Mouse (Mus musculus): ENCODE results near the gene Nav2. TPM values are rescaled to one million over a fixed set of nuclear protein-coding genes. Genes with fewer than 3 reads are reported as not detected.
A peak's percentile ranks its signal among the peaks of the same experiment; 100 is the strongest.

Gene Nav2
- polyA plus RNA-seq, 1 experiment from 2014 or later, result 22.4 TPM

DNA sequence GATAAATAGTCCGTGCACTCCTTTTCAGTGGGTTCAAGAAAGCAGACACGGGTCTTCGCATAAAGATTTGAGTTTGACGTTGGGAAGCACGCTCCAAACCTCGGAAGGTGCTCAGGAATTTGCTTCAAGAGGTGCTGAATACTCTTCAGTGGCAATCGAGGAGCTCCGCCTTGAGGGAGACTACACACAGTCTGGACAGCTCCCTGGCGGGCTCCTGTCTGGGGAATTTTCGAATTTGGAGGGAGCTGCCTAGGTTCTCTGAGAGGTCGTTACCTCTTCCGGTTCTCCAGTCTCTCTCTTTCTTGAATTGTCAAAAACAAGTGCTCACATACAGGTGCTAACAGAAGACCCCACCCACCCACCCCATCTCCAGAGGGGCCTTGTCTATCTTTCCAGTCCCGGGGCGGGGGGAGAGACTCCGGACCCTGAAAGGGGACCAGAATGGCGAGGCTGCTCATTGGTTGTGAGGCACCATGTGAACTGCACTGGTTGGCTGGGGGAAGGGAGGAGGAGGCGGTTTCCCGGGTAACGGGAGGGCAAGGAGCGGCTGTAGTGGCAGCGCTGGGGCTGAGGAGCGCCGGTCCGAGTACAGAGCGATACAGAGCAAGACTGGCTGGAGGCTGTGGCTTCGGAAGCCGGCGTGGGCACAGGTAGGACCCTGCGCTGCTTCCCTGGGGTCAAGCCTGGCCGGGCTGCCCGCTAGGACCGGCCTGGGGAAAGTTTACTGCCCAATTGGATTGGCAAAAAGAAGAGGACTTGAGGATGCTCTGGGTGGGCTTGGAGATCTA lies 50.2 kb downstream of the Nav2 start:
- peak overlapping the region; percentile 10; the same call in 1 of the 2 replicates for H3K4me3 ChIP-seq (ENCODE audit: low read depth, low read length)
- H3K27ac ChIP-seq (ENCODE audit: low read length), result no peak overlapping the region
- no peaks in the 10 kb centered on the region for H3K9me3 ChIP-seq (ENCODE audit: low read length)
- H3K9ac ChIP-seq (replicated peaks; ENCODE audit: low read depth), result no peak overlapping the region
- 2% methylated on average over 32 of the region's 32 CpGs for WGBS
- H3K4me1 ChIP-seq (ENCODE audit: insufficient read depth, low read depth, low read length), result no peaks in the 10 kb centered on the region
- TF ChIP-seq CTCF (IDR thresholded peaks at IDR 0.05) (no peak), EP300 (IDR thresholded peaks at IDR 0.05) (no peak)
- H3K27me3 ChIP-seq (replicated peaks; ENCODE audit: insufficient read depth, low read length), result peaks cover 32% of the 10 kb centered on the region; the same call in 1 of the 2 replicates
- ATAC-seq, result peak; percentile 96
- H3K4me2 ChIP-seq (replicated peaks; ENCODE audit: low read depth, low read length), result peak overlapping the region; percentile 42
- DNase-seq (ENCODE audit: low spot score), result peak; percentile 59
- H3K36me3 ChIP-seq (ENCODE audit: insufficient read depth, low read length), result no peaks in the 10 kb centered on the region

DNA sequence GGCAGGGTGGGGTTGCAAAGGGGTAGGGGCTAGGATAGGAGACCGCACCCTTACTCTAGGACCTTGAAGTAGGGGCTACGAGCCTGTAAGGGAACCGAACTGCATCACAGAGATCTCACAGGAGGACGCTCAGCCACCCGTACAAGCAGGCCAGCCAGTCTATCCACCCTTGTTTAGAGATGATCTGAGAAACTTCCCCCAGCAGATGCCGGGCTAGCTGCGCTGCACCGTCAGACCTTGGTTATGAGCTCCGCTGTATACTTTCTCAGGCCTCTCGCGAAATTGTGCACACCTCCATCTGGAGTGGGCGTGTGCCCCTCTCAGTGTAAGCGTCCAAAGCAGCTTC lies 50.8 kb downstream of the Nav2 start:
- peak; percentile 14; the same call in 1 of the 2 replicates for ATAC-seq
- WGBS, result 15% methylated on average over 13 of the region's 13 CpGs
- H3K27me3 ChIP-seq (replicated peaks; ENCODE audit: insufficient read depth, low read length), result peaks cover 32% of the 10 kb centered on the region; the same call in 1 of the 2 replicates
- no peak overlapping the region for H3K9ac ChIP-seq (replicated peaks; ENCODE audit: low read depth)
- no peaks in the 10 kb centered on the region for H3K4me1 ChIP-seq (ENCODE audit: insufficient read depth, low read depth, low read length)
- H3K36me3 ChIP-seq (ENCODE audit: insufficient read depth, low read length), result no peaks in the 10 kb centered on the region
- peak overlapping the region; percentile 42 for H3K4me2 ChIP-seq (replicated peaks; ENCODE audit: low read depth, low read length)
- no peaks in the 10 kb centered on the region for H3K9me3 ChIP-seq (ENCODE audit: low read length)
- TF ChIP-seq EP300 (IDR thresholded peaks at IDR 0.05) (no peak), CTCF (IDR thresholded peaks at IDR 0.05) (no peak)
- DNase-seq (ENCODE audit: low spot score), result no peak
- no peak overlapping the region for H3K27ac ChIP-seq (ENCODE audit: low read length)
- peak overlapping the region; percentile 10; the same call in 1 of the 2 replicates for H3K4me3 ChIP-seq (ENCODE audit: low read depth, low read length)

DNA sequence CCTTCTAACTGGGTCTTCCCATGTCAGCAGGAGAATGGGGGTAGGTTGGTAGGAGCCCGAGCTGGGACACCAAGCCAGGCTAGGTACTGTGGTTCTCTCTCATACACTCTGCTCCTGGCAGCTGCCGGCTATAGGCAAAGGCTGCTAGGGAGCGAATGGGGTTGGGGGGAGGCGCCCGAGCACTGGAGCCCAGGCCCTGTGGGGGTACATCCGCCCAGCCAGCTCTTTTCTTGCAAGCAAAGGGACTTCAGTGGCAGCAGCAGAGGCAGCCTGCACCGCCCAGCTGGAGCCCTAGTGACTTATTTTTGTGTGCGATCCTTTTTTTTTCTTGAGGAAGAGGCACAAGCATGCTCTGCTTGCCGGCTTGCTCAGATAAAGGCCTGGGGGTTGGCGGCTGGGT lies 51.6 kb downstream of the Nav2 start:
- no peak overlapping the region for H3K4me2 ChIP-seq (replicated peaks; ENCODE audit: low read depth, low read length)
- no peaks in the 10 kb centered on the region for H3K4me1 ChIP-seq (ENCODE audit: insufficient read depth, low read depth, low read length)
- H3K27ac ChIP-seq (ENCODE audit: low read length), result no peak overlapping the region
- H3K9ac ChIP-seq (replicated peaks; ENCODE audit: low read depth), result no peak overlapping the region
- no peaks in the 10 kb centered on the region for H3K9me3 ChIP-seq (ENCODE audit: low read length)
- H3K27me3 ChIP-seq (replicated peaks; ENCODE audit: insufficient read depth, low read length), result peaks cover 32% of the 10 kb centered on the region; the same call in 1 of the 2 replicates
- H3K36me3 ChIP-seq (ENCODE audit: insufficient read depth, low read length), result no peaks in the 10 kb centered on the region
- DNase-seq (ENCODE audit: low spot score) (no peak), ATAC-seq (no peak)
- 20% methylated on average over 10 of the region's 10 CpGs for WGBS
- TF ChIP-seq CTCF (IDR thresholded peaks at IDR 0.05) (no peak), EP300 (IDR thresholded peaks at IDR 0.05) (no peak)
- no peak overlapping the region for H3K4me3 ChIP-seq (ENCODE audit: low read depth, low read length)

DNA sequence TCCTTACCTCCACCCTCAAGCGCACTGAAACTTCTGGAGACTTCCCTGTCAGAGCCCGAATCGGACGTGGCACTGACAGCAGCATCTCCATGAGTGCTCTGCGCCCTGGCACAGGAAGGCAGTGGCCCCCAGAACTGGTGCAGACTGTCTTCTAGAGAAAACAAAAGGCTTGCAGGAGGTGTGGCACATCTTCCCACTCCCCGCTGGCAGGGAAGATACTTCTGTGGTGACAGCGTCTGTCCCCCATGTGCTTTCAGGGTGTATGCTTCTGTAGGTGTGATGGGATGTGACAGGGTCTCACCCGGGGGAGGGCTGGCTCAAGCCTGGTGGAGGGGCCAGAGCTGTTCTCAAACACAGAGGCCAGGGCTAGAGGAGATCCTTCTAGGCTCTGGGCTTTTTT lies 53.0 kb downstream of the Nav2 start:
- Histone ChIP-seq H3K4me3 (ENCODE audit: low read depth, low read length) (no peak overlapping the region), H3K9me3 (ENCODE audit: low read length) (no peaks in the 10 kb centered on the region), H3K27ac (ENCODE audit: low read length) (no peak overlapping the region), H3K36me3 (ENCODE audit: insufficient read depth, low read length) (no peaks in the 10 kb centered on the region), H3K9ac (replicated peaks; ENCODE audit: low read depth) (no peak overlapping the region), H3K27me3 (replicated peaks; ENCODE audit: insufficient read depth, low read length) (peaks cover 32% of the 10 kb centered on the region; the same call in 1 of the 2 replicates), H3K4me1 (ENCODE audit: insufficient read depth, low read depth, low read length) (no peaks in the 10 kb centered on the region), H3K4me2 (replicated peaks; ENCODE audit: low read depth, low read length) (no peak overlapping the region)
- no peak for ATAC-seq
- WGBS, result 50% methylated on average over 8 of the region's 8 CpGs
- no peak for TF ChIP-seq CTCF (IDR thresholded peaks at IDR 0.05)
- TF ChIP-seq EP300 (IDR thresholded peaks at IDR 0.05), result no peak
- no peak for DNase-seq (ENCODE audit: low spot score)

DNA sequence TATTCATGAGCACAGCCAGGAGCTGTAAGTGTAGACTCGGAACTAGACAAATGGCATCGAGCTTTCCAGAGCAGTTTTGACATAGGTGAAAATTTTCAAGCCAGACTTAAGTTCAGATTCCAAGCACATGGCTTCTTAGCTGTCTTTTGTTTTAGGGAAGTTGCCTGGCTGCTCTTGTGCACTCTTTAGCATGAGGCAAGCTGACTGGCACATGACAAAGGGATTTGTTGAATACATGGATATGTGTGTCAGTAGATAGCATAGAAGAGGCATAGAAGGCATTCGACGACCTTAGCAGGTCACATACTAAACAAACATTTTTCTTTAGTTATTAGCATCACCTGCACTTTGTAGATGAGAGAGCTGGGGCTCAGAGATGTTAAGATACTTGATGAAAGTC lies 53.4 kb downstream of the Nav2 start:
- DNase-seq (ENCODE audit: low spot score) (no peak), ATAC-seq (no peak)
- Histone ChIP-seq H3K4me2 (replicated peaks; ENCODE audit: low read depth, low read length) (no peak overlapping the region), H3K36me3 (ENCODE audit: insufficient read depth, low read length) (no peaks in the 10 kb centered on the region), H3K27ac (ENCODE audit: low read length) (no peak overlapping the region), H3K9me3 (ENCODE audit: low read length) (no peaks in the 10 kb centered on the region), H3K4me3 (ENCODE audit: low read depth, low read length) (no peak overlapping the region), H3K4me1 (ENCODE audit: insufficient read depth, low read depth, low read length) (no peaks in the 10 kb centered on the region), H3K27me3 (replicated peaks; ENCODE audit: insufficient read depth, low read length) (peaks cover 32% of the 10 kb centered on the region; the same call in 1 of the 2 replicates), H3K9ac (replicated peaks; ENCODE audit: low read depth) (no peak overlapping the region)
- 61% methylated on average over 4 of the region's 4 CpGs for WGBS
- no peak for TF ChIP-seq CTCF (IDR thresholded peaks at IDR 0.05)

DNA sequence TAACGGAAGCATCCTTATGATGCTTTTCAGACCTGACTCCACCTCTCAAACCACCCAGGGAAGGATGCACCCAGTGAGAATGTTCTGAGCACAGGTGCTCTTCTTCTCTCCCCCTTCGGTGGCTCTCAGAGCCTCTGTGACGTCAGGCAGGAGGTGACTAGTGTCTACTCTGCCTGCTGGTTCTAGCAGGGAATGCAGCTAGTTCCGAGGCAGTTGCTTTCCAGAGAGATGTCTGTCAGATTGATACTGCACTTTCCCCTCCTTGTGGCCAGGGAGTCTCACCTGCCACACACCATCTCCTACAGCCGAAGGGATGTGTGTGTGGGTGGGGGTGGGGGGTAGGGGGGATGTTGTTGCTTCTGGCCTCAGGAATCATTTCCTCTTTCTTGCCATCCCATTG lies 54.6 kb downstream of the Nav2 start:
- Histone ChIP-seq H3K36me3 (ENCODE audit: insufficient read depth, low read length) (no peaks in the 10 kb centered on the region), H3K27ac (ENCODE audit: low read length) (no peak overlapping the region), H3K9ac (replicated peaks; ENCODE audit: low read depth) (no peak overlapping the region), H3K27me3 (replicated peaks; ENCODE audit: insufficient read depth, low read length) (peaks cover 28% of the 10 kb centered on the region; the same call in 1 of the 2 replicates), H3K4me1 (ENCODE audit: insufficient read depth, low read depth, low read length) (no peaks in the 10 kb centered on the region), H3K9me3 (ENCODE audit: low read length) (no peaks in the 10 kb centered on the region), H3K4me3 (ENCODE audit: low read depth, low read length) (no peak overlapping the region), H3K4me2 (replicated peaks; ENCODE audit: low read depth, low read length) (no peak overlapping the region)
- no peak for ATAC-seq
- TF ChIP-seq CTCF (IDR thresholded peaks at IDR 0.05) (no peak), EP300 (IDR thresholded peaks at IDR 0.05) (no peak)
- no peak for DNase-seq (ENCODE audit: low spot score)
- WGBS, result 37% methylated on average over 5 of the region's 5 CpGs

Data from lung, postnatal 0 days (tissue).